Mouse (Mus musculus) testis, adult 2 months (tissue): ENCODE measurements around the gene Prcd. TPM values are rescaled to one million over a fixed set of nuclear protein-coding genes. Genes with fewer than 3 reads are reported as not detected.
A peak's percentile ranks its signal among the peaks of the same experiment; 100 is the strongest.
"Not testable (repeated sequence)": the region's sequence is repeated elsewhere in the genome, so short reads cannot be mapped to it uniquely, and the experiment has no call there.

ENCODE experiments used
- H3K27ac ChIP-seq: fragments of 200-500 bp; 2 replicates; pipeline ENCODE4 v1.5.1; 2012; ENCODE audit warnings: low read depth, low read length; ENCODE audit not compliant: control insufficient read depth, insufficient read depth
- H3K27me3 ChIP-seq: fragments of 200-500 bp; 2 replicates; pipeline ENCODE4 v1.6.1; 2012; ENCODE audit warnings: mild to moderate bottlenecking, low read length, moderate library complexity; ENCODE audit not compliant: control insufficient read depth, insufficient read depth
- H3K36me3 ChIP-seq: fragments of 200-500 bp; 2 replicates; pipeline ENCODE4 v1.6.1; 2012; ENCODE audit warnings: mild to moderate bottlenecking, low read length; ENCODE audit not compliant: control insufficient read depth, insufficient read depth
- H3K4me1 ChIP-seq: fragments of 200-500 bp; 2 replicates; pipeline ENCODE4 v1.6.1; 2012; ENCODE audit warnings: low read length; ENCODE audit not compliant: control insufficient read depth, insufficient read depth
- H3K4me3 ChIP-seq: fragments of 200-500 bp; 2 replicates; pipeline ENCODE4 v1.5.1; 2012; ENCODE audit warnings: low read depth, mild to moderate bottlenecking, low read length, moderate library complexity, mixed read lengths; ENCODE audit not compliant: control insufficient read depth
- CTCF ChIP-seq: fragments of 200-500 bp; IDR thresholded peaks from 2 replicates; pipeline ENCODE4 v1.5.1; 2012; ENCODE audit warnings: low read depth, mild to moderate bottlenecking, inconsistent platforms, low read length, moderate library complexity; ENCODE audit not compliant: control insufficient read depth, insufficient read depth, insufficient replicate concordance
- POLR2A ChIP-seq: fragments of 200-500 bp; IDR thresholded peaks from 2 replicates; pipeline ENCODE4 v1.6.1; 2012; ENCODE audit warnings: low read depth, mild to moderate bottlenecking, inconsistent platforms, low read length, moderate library complexity; ENCODE audit not compliant: control insufficient read depth
- polyA plus RNA-seq: library from polyadenylated mRNA; depleted of rRNA; stranded (reverse); fragments of >200 nt; gene quantifications from 2 replicates; pipeline ENCODE4 v1.2.3, GENCODE M21; 2012

Gene Prcd
- polyA plus RNA-seq, 1 experiment = 7.8 TPM

DNA sequence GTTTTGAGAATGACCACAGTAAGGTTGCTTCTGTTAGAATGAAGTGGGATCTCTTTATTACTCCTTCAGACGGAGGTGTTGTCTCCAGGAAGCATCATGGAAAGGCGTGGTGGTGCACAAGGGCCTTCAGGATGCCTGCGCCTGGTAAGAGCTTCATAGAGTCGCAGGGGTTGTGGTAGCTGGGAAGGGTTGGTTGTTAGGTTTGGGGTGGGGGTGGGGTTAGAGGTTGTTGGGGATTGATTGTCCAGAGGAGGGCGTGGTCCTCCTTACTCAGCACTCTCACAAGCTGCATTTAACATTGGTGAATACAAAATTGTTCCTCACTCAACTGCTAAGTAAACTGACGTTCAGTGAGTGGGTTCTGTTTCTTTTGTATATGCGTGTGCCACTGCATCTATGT, 19.3 kb downstream of the Prcd start:
- TF ChIP-seq CTCF = no peak
- no peak for TF ChIP-seq POLR2A
- Histone ChIP-seq H3K4me3 (peak overlapping the region; percentile 94), H3K4me1 (peaks cover 18% of the 10 kb centered on the region), H3K27ac (no peak overlapping the region), H3K27me3 (no peaks in the 10 kb centered on the region), H3K36me3 (peaks cover 2% of the 10 kb centered on the region; the same call in 1 of the 2 replicates)

- no peak for TF ChIP-seq POLR2A
- TF ChIP-seq CTCF = no peak
- H3K4me3 ChIP-seq = peak overlapping the region; percentile 94; the same call in 1 of the 2 replicates
- H3K27ac ChIP-seq = no peak overlapping the region
- peaks cover 12% of the 10 kb centered on the region for H3K4me1 ChIP-seq
- peaks cover 2% of the 10 kb centered on the region; the same call in 1 of the 2 replicates for H3K36me3 ChIP-seq
- H3K27me3 ChIP-seq = no peaks in the 10 kb centered on the region
Observed at GRCm38 (mm10) chr11:116673410-116673809, 20.1 kb downstream of the Prcd start.

DNA sequence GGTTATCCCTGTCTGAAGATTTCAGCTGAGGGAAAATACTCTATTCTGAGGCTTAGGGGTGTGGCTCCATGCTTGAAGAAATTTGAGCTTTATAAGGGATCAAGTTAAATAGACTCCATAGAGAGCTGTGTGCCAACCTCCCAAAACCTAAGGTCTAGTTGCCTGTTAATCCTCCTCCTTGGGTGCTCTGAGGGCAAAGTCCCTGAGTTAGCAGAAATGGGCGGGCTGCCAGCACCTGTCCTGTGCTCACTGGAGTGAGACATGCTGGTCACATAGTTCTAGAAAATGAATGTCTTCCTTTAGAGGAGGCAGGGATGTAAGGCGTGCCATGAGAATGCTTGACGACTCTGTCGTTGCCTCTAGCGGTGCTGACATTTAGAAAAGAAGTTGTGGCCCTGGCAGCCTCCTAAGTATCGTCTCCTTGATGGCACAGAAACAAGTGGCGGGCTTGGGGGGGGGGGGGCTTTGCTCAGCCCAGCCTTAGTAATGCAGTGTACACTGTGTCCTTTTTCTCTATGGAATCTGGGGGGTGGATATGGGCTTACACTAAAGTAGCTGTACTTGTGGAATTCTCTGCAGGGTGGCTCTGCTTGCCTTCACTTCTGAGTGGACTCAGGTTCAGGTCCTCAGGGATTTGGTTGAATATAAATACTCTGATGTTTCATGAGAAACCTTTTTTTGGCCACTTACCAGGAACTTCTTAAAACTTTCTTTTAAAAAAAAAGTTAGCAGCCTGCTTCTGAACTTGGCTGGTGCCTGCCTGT, 21.5 kb downstream of the Prcd start:
- H3K4me1 ChIP-seq = peaks cover 5% of the 10 kb centered on the region
- TF ChIP-seq POLR2A (no peak), CTCF (no peak)
- H3K4me3 ChIP-seq = no peak overlapping the region
- peaks cover 2% of the 10 kb centered on the region; the same call in 1 of the 2 replicates for H3K36me3 ChIP-seq
- H3K27me3 ChIP-seq = no peaks in the 10 kb centered on the region
- H3K27ac ChIP-seq = no peak overlapping the region

DNA sequence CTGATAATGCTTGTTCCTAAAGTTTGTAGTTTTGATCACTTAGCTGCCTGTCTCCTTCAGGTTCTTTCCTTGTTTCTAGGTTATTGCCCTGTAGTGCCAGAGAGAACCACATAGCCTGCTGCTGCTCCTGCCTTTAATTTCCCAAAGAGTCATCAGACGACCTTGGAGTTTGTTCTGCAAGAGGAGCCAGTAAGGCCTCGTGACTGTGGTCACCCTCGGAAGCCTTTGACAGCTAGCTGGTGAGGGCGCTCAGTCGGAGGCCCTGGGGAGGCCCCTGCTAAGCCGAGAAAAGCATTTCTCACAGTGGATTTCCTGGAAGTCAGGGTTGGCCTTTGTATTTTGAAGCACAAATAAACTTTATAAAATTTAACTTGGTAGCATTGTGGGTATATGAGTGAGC, 22.1 kb downstream of the Prcd start:
- H3K27ac ChIP-seq, H3K36me3 ChIP-seq, H3K4me3 ChIP-seq, H3K27me3 ChIP-seq, H3K4me1 ChIP-seq: not testable (repeated sequence)

GRCm38 (mm10) chr11:116676175-116676976, 23.0 kb downstream of the Prcd start:
- no peak overlapping the region for H3K27ac ChIP-seq
- H3K27me3 ChIP-seq = no peaks in the 10 kb centered on the region
- peaks cover 2% of the 10 kb centered on the region for H3K4me1 ChIP-seq
- peak overlapping the region; percentile 12 for H3K4me3 ChIP-seq
- TF ChIP-seq POLR2A (no peak; the same call in 1 of the 2 replicates), CTCF (no peak)
- H3K36me3 ChIP-seq = peaks cover 2% of the 10 kb centered on the region; the same call in 1 of the 2 replicates

DNA sequence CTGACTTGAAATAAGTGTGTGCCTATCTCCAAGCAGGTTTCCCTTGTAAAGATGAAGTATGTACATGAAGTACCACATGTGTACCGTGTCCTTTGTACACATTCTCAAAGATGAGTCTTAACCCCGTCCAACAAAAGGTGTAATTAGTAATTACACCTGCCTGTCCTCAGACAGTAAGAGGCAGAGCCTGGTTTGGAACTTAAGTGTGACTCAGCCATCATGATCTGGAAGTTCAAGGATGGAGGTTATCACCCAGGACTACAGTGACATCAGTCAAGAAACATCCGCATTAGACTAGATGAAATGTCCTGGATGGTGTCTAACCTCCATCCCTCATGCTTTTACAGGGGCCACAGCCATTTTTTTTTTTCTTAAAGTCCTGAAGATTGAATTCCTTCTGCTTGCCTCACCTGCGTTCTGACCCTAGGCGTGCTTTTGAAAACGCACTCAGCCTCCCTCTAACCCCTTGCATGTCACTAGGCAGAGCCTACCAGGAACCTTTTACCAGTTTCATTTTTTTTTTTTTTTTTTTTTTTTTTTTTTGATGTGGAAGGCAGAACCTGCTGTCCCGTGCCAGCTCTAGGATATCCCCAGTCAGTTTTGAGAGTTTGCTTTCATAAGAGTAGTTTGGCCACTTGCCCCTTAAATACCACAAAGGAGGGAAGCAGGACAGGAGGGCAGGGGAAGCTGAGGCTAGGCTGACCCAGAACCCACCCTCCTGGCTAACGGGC, 24.5 kb downstream of the Prcd start:
- TF ChIP-seq POLR2A = no peak
- no peak for TF ChIP-seq CTCF
- Histone ChIP-seq H3K4me1 (peaks cover 1% of the 10 kb centered on the region; the same call in 1 of the 2 replicates), H3K36me3 (peaks cover under 1% of the 10 kb centered on the region; the same call in 1 of the 2 replicates), H3K4me3 (peak overlapping the region; percentile 91), H3K27me3 (no peaks in the 10 kb centered on the region), H3K27ac (0 out of 2 replicates have a peak overlapping the region, but pooled peaks have one; percentile 12)

- Histone ChIP-seq H3K4me3 (peak overlapping the region; percentile 91), H3K27me3 (no peaks in the 10 kb centered on the region), H3K36me3 (no peaks in the 10 kb centered on the region), H3K27ac (peak overlapping the region; percentile 37), H3K4me1 (peaks cover 3% of the 10 kb centered on the region; the same call in 1 of the 2 replicates)
- TF ChIP-seq POLR2A = peak; percentile 39; the same call in 1 of the 2 replicates
- TF ChIP-seq CTCF = no peak
Observed at GRCm38 (mm10) chr11:116679148-116679547, 25.8 kb downstream of the Prcd start.
